ENCODE assay signal across 8 mouse cellular contexts in the genomic region with DNA sequence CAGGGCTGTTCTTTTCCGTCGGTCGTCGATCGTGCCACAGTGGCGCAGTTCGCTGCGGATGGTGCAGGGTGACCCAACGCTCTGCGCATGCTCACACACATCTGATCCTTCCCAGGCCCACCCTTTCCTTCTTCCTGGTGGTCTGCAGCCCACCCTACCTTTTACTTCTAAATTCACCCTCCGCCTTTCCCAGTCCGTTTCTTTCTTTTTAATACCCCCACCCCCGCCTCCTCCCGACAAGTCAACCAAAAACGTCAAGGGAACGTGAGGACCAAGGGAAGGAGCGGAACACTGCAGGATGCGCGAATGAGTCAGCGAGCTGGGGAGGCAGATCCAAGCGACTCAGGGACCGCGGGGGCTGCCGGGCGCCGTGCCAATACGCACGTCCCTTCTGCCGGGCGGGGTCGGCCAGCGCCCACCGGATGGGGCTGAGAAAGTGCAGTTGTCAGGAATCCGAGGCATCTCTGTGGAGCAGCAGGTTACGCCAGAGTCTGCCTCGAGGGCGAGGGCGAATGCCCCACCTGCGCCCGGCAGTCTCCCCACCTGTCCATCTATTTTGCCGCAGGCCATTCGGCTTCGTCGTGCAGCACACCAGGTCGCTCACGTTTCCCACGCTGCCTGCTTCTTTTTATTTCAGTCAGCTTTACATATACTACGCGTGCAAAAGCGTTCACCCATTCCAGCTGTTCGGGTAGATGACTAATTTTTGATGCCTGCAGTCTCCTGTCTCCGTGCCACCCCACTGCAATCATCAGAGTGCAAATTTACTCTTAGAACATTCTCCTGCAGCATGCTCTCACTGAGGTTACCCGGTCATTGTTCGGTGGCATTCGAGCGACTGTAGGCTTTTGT. TPM values are rescaled to one million over a fixed set of nuclear protein-coding genes. Genes with fewer than 3 reads are reported as not detected.
DNase-seq lines count a peak whose midpoint lies in the region; ATAC-seq and TF ChIP-seq lines count a peak whose summit lies in the region.

No protein-coding gene starts in this region.

- no peaks in the 10 kb centered on the region for H3K9me3 ChIP-seq in heart, embryonic 10.5 days

- no peaks in the 10 kb centered on the region for H3K27me3 ChIP-seq in C2C12 (ENCODE audit: control insufficient read depth, insufficient read depth, insufficient read length)
- 0 out of 2 replicates have a peak, but pooled peaks cover 6% of the 10 kb centered on the region for H3K27me3 ChIP-seq in heart, embryonic 10.5 days (ENCODE audit: insufficient read depth, poor library complexity, severe bottlenecking)

- peak overlapping the region; percentile 16 for H3ac ChIP-seq in C2C12 (ENCODE audit: control insufficient read depth, insufficient read length, low read depth)

- H3K36me3 ChIP-seq in C2C12 (ENCODE audit: control insufficient read depth, insufficient read depth) = no peaks in the 10 kb centered on the region
- no peaks in the 10 kb centered on the region for H3K36me3 ChIP-seq in heart, embryonic 10.5 days

- H3K4me1 ChIP-seq in heart, embryonic 10.5 days = peaks cover 34% of the 10 kb centered on the region; the same call in 1 of the 2 replicates

- H3K79me2 ChIP-seq in C2C12 (ENCODE audit: control insufficient read depth, insufficient read depth) = no peaks in the 10 kb centered on the region

- no peaks in the 10 kb centered on the region for H3K79me3 ChIP-seq in C2C12 (ENCODE audit: low read depth)

- TF ChIP-seq CTCF in C2C12 (IDR thresholded peaks at IDR 0.05; ENCODE audit: control insufficient read depth, insufficient read depth, insufficient read length) = no peak

- WGBS in heart, embryonic 10.5 days = under 1% methylated on average over 56 of the region's 56 CpGs

- no peak for ATAC-seq in erythroid progenitor cell, adult 5-6 weeks (replicated peaks; ENCODE audit: low FRiP score, poor library complexity, severe bottlenecking)

- H3K27ac ChIP-seq in heart, embryonic 10.5 days = peak overlapping the region; percentile 86

- peak overlapping the region; percentile 11 for H3K4me3 ChIP-seq in C2C12 (ENCODE audit: insufficient read depth, poor library complexity, severe bottlenecking)
- peak overlapping the region; percentile 68 for H3K4me3 ChIP-seq in heart, embryonic 10.5 days

- DNase-seq in NIH3T3 (ENCODE audit: low read depth) = peak; percentile 38
- DNase-seq in cerebellum, postnatal 4 days (ENCODE audit: low spot score in 2 of 2) = peak; percentile 44 to 78
- peak; percentile 86 for DNase-seq in heart, embryonic 10.5 days (ENCODE audit: low spot score)
- DNase-seq in kidney, postnatal 4 days = peak; percentile 67 to 71
- DNase-seq in lung, postnatal 4 days = peak; percentile 21 to 47
- DNase-seq in right cerebral cortex, postnatal 14 days = peak; percentile 91

TF ChIP-seq in C2C12, 6 proteins besides CTCF, POLR2A, EP300 and RAD21:
- peak; percentile 71 for TF ChIP-seq MYOD1 (IDR thresholded peaks at IDR 0.05; ENCODE audit: control insufficient read depth, insufficient read length, low read depth)
- TF ChIP-seq MAX (IDR thresholded peaks at IDR 0.05) = no peak

RNA-seq across cellular contexts. Expression of gene Slc2a3, which starts 36.8 kb away (rescaled TPM):
- 0.66 TPM for polyA plus RNA-seq in C2C12 (2012; fragmentation: generic; extraction: Trizol)
- 55.8 and 85.3 TPM in 2 replicates for polyA plus RNA-seq in heart, embryonic 10.5 days (2016; fragmentation: Nextera tagmentation; extraction: Ambion mirVana)
- total RNA-seq in erythroid progenitor cell, adult 5-6 weeks (2015; ENCODE audit: low replicate concordance) = 9.4 and 13.4 TPM in 2 replicates
- total RNA-seq in erythroid progenitor cell, adult 5-6 weeks (2017; ENCODE audit: low replicate concordance) = 9.4 and 10.8 TPM in 2 replicates

RNA-seq across cellular contexts. Expression of gene Foxj2, which starts 55.0 kb away (rescaled TPM):
- 6.5 TPM for polyA plus RNA-seq in C2C12 (2012; fragmentation: generic; extraction: Trizol)
- polyA plus RNA-seq in heart, embryonic 10.5 days (2016; fragmentation: Nextera tagmentation; extraction: Ambion mirVana) = 4.8 and 4.9 TPM in 2 replicates
- total RNA-seq in erythroid progenitor cell, adult 5-6 weeks (2015; ENCODE audit: low replicate concordance) = 9.4 and 17.6 TPM in 2 replicates
- 5.2 and 9.2 TPM in 2 replicates for total RNA-seq in erythroid progenitor cell, adult 5-6 weeks (2017; ENCODE audit: low replicate concordance)

RNA-seq across cellular contexts. Expression of gene Nanog, which starts 57.4 kb away (rescaled TPM):
- polyA plus RNA-seq in C2C12 (2012; fragmentation: generic; extraction: Trizol) = 0.27 TPM
- polyA plus RNA-seq in heart, embryonic 10.5 days (2016; fragmentation: Nextera tagmentation; extraction: Ambion mirVana) = 0.20 and 0.57 TPM in 2 replicates
- not detected in 2 replicates for total RNA-seq in erythroid progenitor cell, adult 5-6 weeks (2015; ENCODE audit: low replicate concordance)
- not detected in 2 replicates for total RNA-seq in erythroid progenitor cell, adult 5-6 weeks (2017; ENCODE audit: low replicate concordance)

Comparison
In these comparisons a context has a peak if more than half of its experiments do, and no peak if none do; other contexts are left out.
1. DNase-seq: peak in every context shown above with its lines; median percentile 91 in right cerebral cortex, postnatal 14 days; 86 in heart, embryonic 10.5 days; 69 in kidney, postnatal 4 days; 61 in cerebellum, postnatal 4 days; 38 in NIH3T3; 34 in lung, postnatal 4 days.
2. RNA of gene Slc2a3, which starts 36.8 kb away (polyA plus RNA-seq): 55.8 to 85.3 TPM in heart, embryonic 10.5 days; 0.66 TPM in C2C12 (single experiment); every median in the first group is over 10 times any median in the second.